Mouse (Mus musculus) E14TG2a.4 (cell line): Measurements from ENCODE around the gene Rnft2.

ENCODE experiments used
- CTCF ChIP-seq: conservative IDR thresholded peaks from 2 replicates; pipeline ENCODE4 v1.5.1; 2014; ENCODE audit warnings: low read length
- NANOG ChIP-seq: IDR thresholded peaks from 2 replicates; pipeline ENCODE4 v1.6.1; 2014; ENCODE audit warnings: borderline replicate concordance, low read length, mixed read lengths

- TF ChIP-seq CTCF (no peak), NANOG (no peak)
Measured at GRCm38 (mm10) chr5:118276281-118276680, 31.4 kb upstream of the Rnft2 start.
